Mouse (Mus musculus) myocyte (in vitro differentiated cells): ENCODE data around the gene Zc3h12c. TPM values are rescaled to one million over a fixed set of nuclear protein-coding genes. Genes with fewer than 3 reads are reported as not detected.

ENCODE experiments used
- H3K27me3 ChIP-seq: one replicate; pipeline ENCODE4 v1.6.1; 2011; ENCODE audit not compliant: control insufficient read depth, insufficient read depth, insufficient read length
- H3K36me3 ChIP-seq: one replicate; pipeline ENCODE4 v1.6.1; 2011; ENCODE audit not compliant: control insufficient read depth, insufficient read depth
- H3K4me2 ChIP-seq: one replicate; pipeline ENCODE4 v1.6.1; 2011; ENCODE audit warnings: low read depth, control low read depth
- H3K4me3 ChIP-seq: one replicate; pipeline ENCODE4 v1.5.1; 2011; ENCODE audit warnings: mild to moderate bottlenecking, control low read depth, moderate library complexity
- H3K79me2 ChIP-seq: one replicate; pipeline ENCODE4 v1.6.1; 2011; ENCODE audit not compliant: control insufficient read depth, insufficient read depth
- H3ac ChIP-seq: one replicate; pipeline ENCODE4 v1.6.1; 2011; ENCODE audit not compliant: control insufficient read depth, insufficient read length
- CEBPB ChIP-seq: IDR thresholded peaks from 2 replicates; pipeline ENCODE4 v1.6.1; 2011; ENCODE audit warnings: mild to moderate bottlenecking, moderate library complexity; ENCODE audit not compliant: poor library complexity, insufficient read depth, severe bottlenecking
- E2F4 ChIP-seq: IDR thresholded peaks from one replicate; pipeline ENCODE4 v1.6.1; 2011; ENCODE audit warnings: mild to moderate bottlenecking, control low read depth, moderate library complexity; ENCODE audit not compliant: insufficient read depth
- MAX ChIP-seq: IDR thresholded peaks from one replicate; pipeline ENCODE4 v1.6.1; 2011; ENCODE audit warnings: low read depth, mild to moderate bottlenecking, control low read depth
- MYOD1 ChIP-seq, 3 experiments: IDR thresholded peaks; one replicate each; pipeline ENCODE4 v1.6.1; 2011; ENCODE audit warnings: control low read depth in 2 of 3, low read depth in 2 of 3, mild to moderate bottlenecking in 2 of 3, moderate library complexity in 1 of 3; ENCODE audit not compliant: insufficient read length in 2 of 3, control insufficient read depth in 1 of 3
- MYOG ChIP-seq, 3 experiments: IDR thresholded peaks; one replicate each; pipeline ENCODE4 v1.6.1; 2011; ENCODE audit warnings: control low read depth in 2 of 3, low read depth in 2 of 3, mild to moderate bottlenecking in 2 of 3; ENCODE audit not compliant: insufficient read length in 2 of 3, control insufficient read depth in 1 of 3, insufficient read depth in 1 of 3
- POLR2A ChIP-seq: IDR thresholded peaks from one replicate; pipeline ENCODE4 v1.6.1; 2011; ENCODE audit warnings: low read depth, mild to moderate bottlenecking, control low read depth, moderate library complexity; ENCODE audit not compliant: insufficient read length
- POLR2AphosphoS2 ChIP-seq: IDR thresholded peaks from one replicate; pipeline ENCODE4 v1.6.1; 2011; ENCODE audit warnings: low read depth, control low read depth; ENCODE audit not compliant: insufficient read length
- REST ChIP-seq: IDR thresholded peaks from one replicate; pipeline ENCODE4 v1.6.1; 2011; ENCODE audit warnings: mild to moderate bottlenecking, control low read depth, moderate library complexity; ENCODE audit not compliant: insufficient read depth, insufficient read length
- SRF ChIP-seq: IDR thresholded peaks from one replicate; pipeline ENCODE4 v1.6.1; 2011; ENCODE audit warnings: low read depth; ENCODE audit not compliant: control insufficient read depth, insufficient read length
- TCF12 ChIP-seq: IDR thresholded peaks from one replicate; pipeline ENCODE4 v1.6.1; 2011; ENCODE audit warnings: mild to moderate bottlenecking, control low read depth; ENCODE audit not compliant: poor library complexity, insufficient read depth, severe bottlenecking
- TCF3 ChIP-seq: IDR thresholded peaks from one replicate; pipeline ENCODE4 v1.6.1; 2011; ENCODE audit warnings: low read depth, control low read depth; ENCODE audit not compliant: insufficient read length
- USF1 ChIP-seq: IDR thresholded peaks from one replicate; pipeline ENCODE4 v1.6.1; 2011; ENCODE audit warnings: low read depth, mild to moderate bottlenecking, control low read depth, moderate library complexity
- polyA plus RNA-seq: library from polyadenylated mRNA; unstranded; fragments of >200 nt; fragmentation: generic; extraction: Trizol; gene quantifications from one replicate; pipeline ENCODE4 v1.2.1, GENCODE M21; 2012; ENCODE audit warnings: missing spikeins

Zc3h12c gene
- polyA plus RNA-seq, 1 experiment: 1.2 TPM

DNA sequence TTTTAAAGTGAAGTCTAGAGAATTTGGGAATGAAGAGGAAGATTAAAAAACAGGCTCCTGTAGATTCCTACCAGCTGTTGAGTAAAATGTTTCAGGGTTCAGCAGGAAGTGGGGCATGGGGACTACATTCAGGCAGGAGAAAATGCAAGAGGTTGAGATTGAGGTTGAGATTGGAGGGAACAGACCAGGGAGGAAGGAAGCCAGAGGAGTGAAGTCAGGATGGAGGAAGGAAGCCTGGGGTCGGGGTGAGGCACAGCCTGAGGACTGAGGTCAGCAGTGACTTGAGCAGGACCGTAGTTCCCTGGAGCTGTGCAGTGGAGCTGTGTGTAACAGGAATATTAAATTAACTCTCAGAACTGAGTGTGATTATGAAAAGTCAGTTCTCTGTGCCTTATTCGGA, 72.7 kb downstream of the Zc3h12c start:
- Histone ChIP-seq H3K4me2 (no peak overlapping the region), H3ac (no peak overlapping the region), H3K79me2 (no peaks in the 10 kb centered on the region), H3K4me3 (no peak overlapping the region), H3K36me3 (peaks cover 3% of the 10 kb centered on the region), H3K27me3 (no peaks in the 10 kb centered on the region)
- TF ChIP-seq E2F4: no peak
- no peak for TF ChIP-seq TCF12
- TF ChIP-seq MAX: no peak
- no peak for TF ChIP-seq CEBPB
- TF ChIP-seq TCF3: no peak
- no peak for TF ChIP-seq REST
- no peak for TF ChIP-seq MYOD1 (IDR thresholded peaks at IDR 0.05; ENCODE audit: control insufficient read depth in 1 of 3, insufficient read length in 2 of 3, low read depth in 2 of 3)
- TF ChIP-seq USF1: no peak
- no peak for TF ChIP-seq MYOG (IDR thresholded peaks at IDR 0.05; ENCODE audit: control insufficient read depth in 1 of 3, insufficient read depth in 1 of 3, insufficient read length in 2 of 3, low read depth in 2 of 3)
- no peak for TF ChIP-seq POLR2A
- TF ChIP-seq SRF: no peak
- TF ChIP-seq POLR2AphosphoS2: no peak

DNA sequence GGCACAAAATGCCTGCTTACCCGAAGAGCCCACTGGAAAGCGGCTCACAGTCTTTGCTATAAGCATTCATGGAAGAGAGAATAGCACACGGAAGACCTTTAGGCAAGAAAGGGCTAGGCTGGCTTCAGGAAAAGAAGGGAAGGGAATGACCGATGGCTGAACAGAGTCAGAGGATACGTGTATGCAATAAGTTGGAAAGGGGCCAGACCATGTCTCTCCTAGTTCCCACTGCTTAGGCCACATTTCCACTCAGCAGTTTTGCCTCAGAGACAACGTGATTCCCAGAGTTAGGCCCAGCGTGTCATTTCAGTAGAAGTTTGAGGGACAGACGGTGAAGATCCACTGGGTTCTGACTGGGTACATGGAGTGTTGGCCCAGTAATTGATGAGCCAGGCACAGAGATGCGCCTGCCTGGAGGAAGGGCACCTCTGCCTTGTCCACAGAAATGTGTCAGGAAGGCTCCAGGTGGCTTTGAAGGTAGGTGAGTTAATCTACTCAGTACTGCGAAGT, 73.8 kb downstream of the Zc3h12c start:
- Histone ChIP-seq H3K4me2 (no peak overlapping the region), H3K36me3 (peaks cover 3% of the 10 kb centered on the region), H3ac (no peak overlapping the region), H3K4me3 (no peak overlapping the region), H3K27me3 (no peaks in the 10 kb centered on the region), H3K79me2 (no peaks in the 10 kb centered on the region)
- TF ChIP-seq TCF3 (no peak), MAX (no peak), E2F4 (no peak), MYOD1 (IDR thresholded peaks at IDR 0.05; ENCODE audit: control insufficient read depth in 1 of 3, insufficient read length in 2 of 3, low read depth in 2 of 3) (no peak), USF1 (no peak), MYOG (IDR thresholded peaks at IDR 0.05; ENCODE audit: control insufficient read depth in 1 of 3, insufficient read depth in 1 of 3, insufficient read length in 2 of 3, low read depth in 2 of 3) (no peak), POLR2A (no peak), TCF12 (no peak), SRF (no peak), REST (no peak), CEBPB (no peak), POLR2AphosphoS2 (no peak)

DNA sequence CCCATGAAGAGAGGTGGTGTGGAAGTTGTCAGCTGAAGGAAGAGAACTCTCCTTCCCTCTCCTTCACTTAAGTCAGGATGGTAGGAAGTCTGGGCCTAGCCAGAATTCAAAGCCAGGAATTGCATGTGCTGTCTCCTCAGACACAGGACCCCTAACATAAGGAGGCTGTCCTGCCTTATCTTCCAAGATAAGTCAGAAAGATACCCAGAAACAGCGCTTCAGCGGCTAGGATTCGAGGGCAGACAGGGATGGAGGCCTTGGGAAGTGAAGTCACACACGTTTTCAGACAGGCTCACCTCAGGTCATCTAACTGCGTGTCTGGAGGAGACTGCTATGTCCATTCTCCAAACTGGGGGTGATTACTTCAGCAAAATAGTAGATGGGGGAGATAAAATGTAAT, 74.4 kb downstream of the Zc3h12c start:
- Histone ChIP-seq H3K36me3 (peaks cover 3% of the 10 kb centered on the region), H3K79me2 (no peaks in the 10 kb centered on the region), H3ac (no peak overlapping the region), H3K27me3 (no peaks in the 10 kb centered on the region), H3K4me3 (no peak overlapping the region), H3K4me2 (no peak overlapping the region)
- TF ChIP-seq CEBPB (no peak), TCF12 (no peak), MYOG (IDR thresholded peaks at IDR 0.05; ENCODE audit: control insufficient read depth in 1 of 3, insufficient read depth in 1 of 3, insufficient read length in 2 of 3, low read depth in 2 of 3) (no peak), E2F4 (no peak), SRF (no peak), POLR2A (no peak), POLR2AphosphoS2 (no peak)

DNA sequence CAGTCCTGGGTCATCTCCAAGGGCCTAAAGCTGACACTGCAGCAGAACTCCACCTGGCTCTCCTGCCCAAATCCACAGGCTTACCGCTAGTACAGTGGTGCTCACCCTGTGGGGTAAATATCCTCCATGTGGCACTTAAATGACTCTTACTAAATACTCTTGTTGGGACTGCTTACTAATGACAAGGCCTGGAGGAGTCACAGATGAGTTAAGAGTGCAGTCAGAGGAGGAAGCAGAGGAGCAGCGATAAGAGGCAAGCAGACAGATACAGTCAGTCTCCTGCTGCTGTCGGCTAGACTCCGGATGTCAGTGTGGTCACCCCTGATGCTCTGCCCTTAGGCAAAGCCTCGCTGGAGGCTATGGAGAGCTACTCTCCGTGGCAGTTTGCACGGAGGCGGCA, 75.3 kb downstream of the Zc3h12c start:
- H3K4me2 ChIP-seq: no peak overlapping the region
- H3K4me3 ChIP-seq: no peak overlapping the region
- H3K27me3 ChIP-seq: no peaks in the 10 kb centered on the region
- peaks cover 7% of the 10 kb centered on the region for H3K36me3 ChIP-seq
- no peak overlapping the region for H3ac ChIP-seq
- TF ChIP-seq CEBPB: no peak
- no peaks in the 10 kb centered on the region for H3K79me2 ChIP-seq

DNA sequence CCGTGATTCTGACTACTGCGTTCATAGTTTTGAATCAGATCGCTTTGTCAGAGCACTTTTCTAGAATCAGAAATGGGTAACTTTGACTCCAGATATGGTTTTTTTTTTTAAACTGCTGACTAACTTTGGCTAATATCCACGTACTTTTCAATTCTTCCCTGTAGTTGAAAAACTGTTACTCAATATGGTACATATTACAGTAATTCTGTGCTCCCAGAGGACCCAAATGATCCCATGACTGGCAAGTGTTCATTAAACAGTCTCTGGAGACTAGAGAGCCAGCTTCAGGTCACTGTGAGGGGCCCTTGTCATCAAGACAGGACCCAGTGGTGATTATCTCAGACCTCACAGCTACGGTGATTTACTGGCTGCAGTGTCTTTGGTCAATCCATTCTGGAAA, 76.1 kb downstream of the Zc3h12c start:
- Histone ChIP-seq H3K79me2 (no peaks in the 10 kb centered on the region), H3K4me3 (no peak overlapping the region), H3K4me2 (no peak overlapping the region), H3ac (no peak overlapping the region), H3K27me3 (no peaks in the 10 kb centered on the region), H3K36me3 (peaks cover 15% of the 10 kb centered on the region)
- TF ChIP-seq TCF3: no peak
- no peak for TF ChIP-seq MYOG (IDR thresholded peaks at IDR 0.05; ENCODE audit: control insufficient read depth in 1 of 3, insufficient read depth in 1 of 3, insufficient read length in 2 of 3, low read depth in 2 of 3)
- TF ChIP-seq POLR2A: no peak
- TF ChIP-seq POLR2AphosphoS2: no peak
